Mouse (Mus musculus) cortical plate, adult 2 months (tissue): ENCODE data around the gene Saa3.

ENCODE experiments used
- CTCF ChIP-seq: fragments of 200-500 bp; IDR thresholded peaks from 2 replicates; pipeline ENCODE4 v1.5.1; 2011; ENCODE audit warnings: mild to moderate bottlenecking, control low read depth, low read length; ENCODE audit not compliant: insufficient read depth; ENCODE audit errors: extremely low read depth
- POLR2A ChIP-seq: fragments of 200-500 bp; IDR thresholded peaks from 2 replicates; pipeline ENCODE4 v1.6.1; 2011; ENCODE audit warnings: mild to moderate bottlenecking, low read length, control low read depth; ENCODE audit not compliant: insufficient read depth; ENCODE audit errors: extremely low read depth

GRCm38 (mm10) chr7:46745816-46746215 lies 30.3 kb upstream of the Saa3 start:
- TF ChIP-seq CTCF = no peak
- TF ChIP-seq POLR2A = no peak
